In the genomic region with DNA sequence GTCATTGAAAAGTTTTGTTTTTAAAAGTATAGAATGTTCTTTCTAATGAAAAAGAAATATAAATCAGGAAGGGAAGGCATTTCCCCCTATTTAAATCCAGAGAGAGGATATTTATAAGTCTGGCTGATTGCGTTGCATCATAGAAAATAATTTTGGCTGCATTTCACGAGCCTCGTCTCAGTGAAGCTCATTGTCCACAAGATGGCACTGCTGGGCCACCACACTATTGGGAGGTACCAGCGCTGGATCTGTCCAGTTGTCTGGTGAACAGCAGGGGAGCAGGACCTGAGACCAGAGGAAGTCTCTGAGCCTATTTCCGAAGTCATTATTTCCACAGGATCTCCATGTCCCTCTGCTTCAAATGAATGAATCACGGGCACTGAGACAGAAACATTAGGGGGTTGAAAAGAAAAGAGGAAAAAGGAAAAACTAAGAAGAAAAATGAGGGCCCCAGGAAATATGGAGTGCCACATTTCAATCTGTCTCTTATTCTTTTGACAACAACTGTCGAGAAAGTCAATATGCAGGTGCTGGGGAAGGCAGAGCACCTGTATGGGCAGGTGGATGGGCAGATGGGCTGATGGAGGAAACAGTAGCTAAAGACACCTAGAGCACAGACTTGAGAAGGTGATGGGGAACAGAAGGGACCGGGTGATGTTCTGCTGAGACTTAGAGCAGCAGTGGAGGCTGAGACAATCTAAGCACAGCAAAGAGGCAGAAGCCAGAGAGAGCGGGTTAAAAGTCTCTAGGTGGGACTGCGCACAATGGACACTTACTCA, we compare ENCODE assay signal across 9 mouse cellular contexts. TPM values are rescaled to one million over a fixed set of nuclear protein-coding genes. Genes with fewer than 3 reads are reported as not detected.
DNase-seq lines count a peak whose midpoint lies in the region; ATAC-seq and TF ChIP-seq lines count a peak whose summit lies in the region.
"Had no signal": no experiment of that assay in that cellular context is flagged by ENCODE, and none has a peak within 500 bp of the region (broad histone marks: within the 10 kb centered on the region; RNA-seq: fewer than 3 reads in every experiment).

No protein-coding gene starts in this region.

- no peak overlapping the region for H3K4me3 ChIP-seq in embryonic facial prominence, embryonic 11.5 days (ENCODE audit: low read depth, low read length)
- no peak overlapping the region for H3K4me3 ChIP-seq in heart, embryonic 15.5 days
- H3K4me3 ChIP-seq in liver, embryonic 13.5 days (replicated peaks): no peak overlapping the region
- H3K4me3 ChIP-seq in neural tube, embryonic 13.5 days: no peak overlapping the region
- H3K4me3 ChIP-seq in stomach, postnatal 0 days (ENCODE audit: low read depth, low read length): no peak overlapping the region
- H3K4me3 ChIP-seq: embryonic facial prominence, embryonic 13.5 days had no signal

- TF ChIP-seq CTCF in stomach, postnatal 0 days (IDR thresholded peaks at IDR 0.05; ENCODE audit: low read depth): peak; percentile 98

- H3K27ac ChIP-seq in embryonic facial prominence, embryonic 11.5 days (replicated peaks; ENCODE audit: low read depth, low read length): no peak overlapping the region
- H3K27ac ChIP-seq in heart, embryonic 15.5 days: no peak overlapping the region
- no peak overlapping the region for H3K27ac ChIP-seq in liver, embryonic 13.5 days
- no peak overlapping the region for H3K27ac ChIP-seq in neural tube, embryonic 13.5 days (replicated peaks)
- H3K27ac ChIP-seq in stomach, postnatal 0 days (replicated peaks): no peak overlapping the region
- H3K27ac ChIP-seq: embryonic facial prominence, embryonic 13.5 days had no signal

- no peaks in the 10 kb centered on the region for H3K36me3 ChIP-seq in embryonic facial prominence, embryonic 11.5 days (replicated peaks; ENCODE audit: control insufficient read depth, insufficient read depth, low read depth, low read length)
- no peaks in the 10 kb centered on the region for H3K36me3 ChIP-seq in heart, embryonic 15.5 days
- H3K36me3 ChIP-seq in liver, embryonic 13.5 days: no peaks in the 10 kb centered on the region
- no peaks in the 10 kb centered on the region for H3K36me3 ChIP-seq in neural tube, embryonic 13.5 days
- H3K36me3 ChIP-seq in stomach, postnatal 0 days (ENCODE audit: control insufficient read depth, insufficient read depth, low read length): no peaks in the 10 kb centered on the region
- H3K36me3 ChIP-seq: embryonic facial prominence, embryonic 13.5 days had no signal

- 44% methylated on average over 10 of the region's 10 CpGs for WGBS in embryonic facial prominence, embryonic 11.5 days
- 33% methylated on average over 10 of the region's 10 CpGs for WGBS in heart, embryonic 15.5 days
- WGBS in liver, embryonic 13.5 days (ENCODE audit: insufficient replicate concordance): 32% methylated on average over 10 of the region's 10 CpGs
- 41% methylated on average over 10 of the region's 10 CpGs for WGBS in neural tube, embryonic 13.5 days
- 38% methylated on average over 10 of the region's 10 CpGs for WGBS in stomach, postnatal 0 days

- peak; percentile 77; the same call in 1 of the 2 replicates for ATAC-seq in embryonic facial prominence, embryonic 11.5 days (replicated peaks; ENCODE audit: insufficient number of reproducible peaks, low FRiP score, low TSS enrichment, low read depth)
- ATAC-seq in heart, embryonic 15.5 days (replicated peaks; ENCODE audit: insufficient number of reproducible peaks, insufficient read depth, low FRiP score, low read depth): 0 out of 2 replicates have a peak, but pooled peaks have one; percentile 21
- ATAC-seq in liver, embryonic 13.5 days (ENCODE audit: low read depth): no peak
- peak; percentile 90 for ATAC-seq in neural tube, embryonic 13.5 days (ENCODE audit: low read depth)
- peak; percentile 77 for ATAC-seq in stomach, postnatal 0 days (ENCODE audit: low FRiP score, low TSS enrichment)

- DNase-seq in B cell, adult 2 months: peak; percentile 74 to 75
- DNase-seq in adrenal gland, postnatal 25 days: peak; percentile 81
- peak; percentile 89 for DNase-seq in embryonic facial prominence, embryonic 11.5 days (ENCODE audit: low spot score)
- DNase-seq in kidney, postnatal 10 days: peak; percentile 91
- DNase-seq in liver, embryonic 13.5 days: peak; percentile 12
- peak; percentile 75 for DNase-seq in stomach, postnatal 0 days (ENCODE audit: low spot score)

- H3K4me1 ChIP-seq in embryonic facial prominence, embryonic 11.5 days (ENCODE audit: control insufficient read depth, insufficient read depth, low read length): no peaks in the 10 kb centered on the region
- peaks cover 6% of the 10 kb centered on the region for H3K4me1 ChIP-seq in heart, embryonic 15.5 days (replicated peaks)
- no peaks in the 10 kb centered on the region for H3K4me1 ChIP-seq in liver, embryonic 13.5 days (replicated peaks)
- H3K4me1 ChIP-seq in neural tube, embryonic 13.5 days (replicated peaks): no peaks in the 10 kb centered on the region
- H3K4me1 ChIP-seq in stomach, postnatal 0 days (replicated peaks; ENCODE audit: control insufficient read depth, insufficient read depth): no peaks in the 10 kb centered on the region
- H3K4me1 ChIP-seq: embryonic facial prominence, embryonic 13.5 days had no signal

- no peaks in the 10 kb centered on the region for H3K27me3 ChIP-seq in embryonic facial prominence, embryonic 11.5 days (ENCODE audit: control insufficient read depth, insufficient read depth, low read length)
- H3K27me3 ChIP-seq in heart, embryonic 15.5 days: no peaks in the 10 kb centered on the region
- no peaks in the 10 kb centered on the region for H3K27me3 ChIP-seq in liver, embryonic 13.5 days
- H3K27me3 ChIP-seq in neural tube, embryonic 13.5 days: no peaks in the 10 kb centered on the region
- H3K27me3 ChIP-seq in stomach, postnatal 0 days (ENCODE audit: control insufficient read depth, insufficient read depth, low read length): no peaks in the 10 kb centered on the region
- H3K27me3 ChIP-seq: embryonic facial prominence, embryonic 13.5 days had no signal

- no peak overlapping the region for H3K4me2 ChIP-seq in embryonic facial prominence, embryonic 11.5 days (ENCODE audit: low read depth, low read length)
- no peak overlapping the region for H3K4me2 ChIP-seq in heart, embryonic 15.5 days
- H3K4me2 ChIP-seq in liver, embryonic 13.5 days: no peak overlapping the region
- H3K4me2 ChIP-seq in neural tube, embryonic 13.5 days: no peak overlapping the region
- H3K4me2 ChIP-seq in stomach, postnatal 0 days (replicated peaks; ENCODE audit: low read depth): no peak overlapping the region
- H3K4me2 ChIP-seq: embryonic facial prominence, embryonic 13.5 days had no signal

- H3K9ac ChIP-seq in embryonic facial prominence, embryonic 11.5 days (replicated peaks; ENCODE audit: low read length): no peak overlapping the region
- no peak overlapping the region for H3K9ac ChIP-seq in heart, embryonic 15.5 days
- H3K9ac ChIP-seq in liver, embryonic 13.5 days: no peak overlapping the region
- no peak overlapping the region for H3K9ac ChIP-seq in neural tube, embryonic 13.5 days
- no peak overlapping the region for H3K9ac ChIP-seq in stomach, postnatal 0 days (ENCODE audit: low read length)
- H3K9ac ChIP-seq: embryonic facial prominence, embryonic 13.5 days had no signal

- no peaks in the 10 kb centered on the region for H3K9me3 ChIP-seq in embryonic facial prominence, embryonic 11.5 days (replicated peaks; ENCODE audit: control insufficient read depth, low read length)
- no peaks in the 10 kb centered on the region for H3K9me3 ChIP-seq in heart, embryonic 15.5 days (replicated peaks)
- H3K9me3 ChIP-seq in liver, embryonic 13.5 days (replicated peaks): no peaks in the 10 kb centered on the region
- H3K9me3 ChIP-seq in neural tube, embryonic 13.5 days: no peaks in the 10 kb centered on the region
- no peaks in the 10 kb centered on the region for H3K9me3 ChIP-seq in stomach, postnatal 0 days (ENCODE audit: control insufficient read depth, low read length)
- H3K9me3 ChIP-seq: embryonic facial prominence, embryonic 13.5 days had no signal

- no peak for TF ChIP-seq EP300 in stomach, postnatal 0 days (optimal IDR thresholded peaks at IDR 0.05)

RNA-seq across cellular contexts. Expression of gene Ckmt2, which starts 31.7 kb away (rescaled TPM):
- total RNA-seq in adrenal gland, postnatal 25 days (2021): not detected in 2 replicates
- polyA plus RNA-seq in embryonic facial prominence, embryonic 11.5 days (2014; fragmentation: Nextera tagmentation; extraction: Ambion mirVana): not detected in 2 replicates
- 43.4 and 52.3 TPM in 2 replicates for polyA plus RNA-seq in heart, embryonic 15.5 days (2015; fragmentation: Nextera tagmentation; extraction: Ambion mirVana)
- not detected in 2 replicates for polyA plus RNA-seq in liver, embryonic 13.5 days (2015; fragmentation: Nextera tagmentation; extraction: Ambion mirVana)
- polyA plus RNA-seq in neural tube, embryonic 13.5 days (2015; fragmentation: Nextera tagmentation; extraction: Ambion mirVana): 0.17 and 0.19 TPM in 2 replicates
- polyA plus RNA-seq in stomach, postnatal 0 days (2015; fragmentation: Nextera tagmentation; extraction: Ambion mirVana): 0.06 and 0.08 TPM in 2 replicates
- polyA plus RNA-seq: embryonic facial prominence, embryonic 13.5 days had no signal

Comparison
In these comparisons a context has a peak if more than half of its experiments do, and no peak if none do; other contexts are left out.
1. DNase-seq: peak in every context shown above with its lines; median percentile 91 in kidney, postnatal 10 days; 89 in embryonic facial prominence, embryonic 11.5 days; 81 in adrenal gland, postnatal 25 days; 75 in stomach, postnatal 0 days; 74 in B cell, adult 2 months; 12 in liver, embryonic 13.5 days.
2. RNA of gene Ckmt2, which starts 31.7 kb away (polyA plus RNA-seq): 43.4 to 52.3 TPM in heart, embryonic 15.5 days; 0.17 to 0.19 TPM in neural tube, embryonic 13.5 days, 0.06 to 0.08 TPM in stomach, postnatal 0 days, not detected in embryonic facial prominence, embryonic 11.5 days and not detected in liver, embryonic 13.5 days; every median in the first group is over 10 times any median in the second.